Mouse (Mus musculus) E14TG2a.4 (cell line): ENCODE measurements around the gene Dclre1b.

Experiments used
- CTCF ChIP-seq: conservative IDR thresholded peaks from 2 replicates; pipeline ENCODE4 v1.5.1; 2014; ENCODE audit warnings: low read length
- NANOG ChIP-seq: IDR thresholded peaks from 2 replicates; pipeline ENCODE4 v1.6.1; 2014; ENCODE audit warnings: borderline replicate concordance, low read length, mixed read lengths
- POU5F1 ChIP-seq: IDR thresholded peaks from 2 replicates; pipeline ENCODE4 v1.6.1; 2014; ENCODE audit warnings: low read length, borderline replicate concordance

DNA sequence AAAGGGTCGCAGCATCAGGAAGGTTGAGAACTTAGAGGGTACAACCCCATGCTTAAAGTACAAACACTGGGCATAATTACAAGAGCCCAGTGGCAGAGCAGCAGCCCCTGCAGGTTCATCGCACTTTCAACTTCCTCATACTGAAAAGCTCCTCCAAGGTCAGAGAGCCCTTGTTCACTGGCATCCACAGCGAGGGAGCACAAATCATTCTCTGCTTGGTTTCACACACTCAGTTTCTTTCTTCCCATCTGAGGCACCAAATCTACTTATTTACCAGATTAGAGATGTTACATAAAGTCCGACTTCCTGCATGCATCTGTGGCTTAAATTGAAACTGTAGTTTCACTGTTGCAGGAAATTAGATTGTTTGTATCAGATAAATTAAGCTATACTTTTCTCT lies 36.4 kb downstream of the Dclre1b start:
- TF ChIP-seq CTCF (no peak), POU5F1 (no peak), NANOG (no peak)
